Mouse (Mus musculus): ENCODE data around the gene Sub1.

Gene Sub1

DNA sequence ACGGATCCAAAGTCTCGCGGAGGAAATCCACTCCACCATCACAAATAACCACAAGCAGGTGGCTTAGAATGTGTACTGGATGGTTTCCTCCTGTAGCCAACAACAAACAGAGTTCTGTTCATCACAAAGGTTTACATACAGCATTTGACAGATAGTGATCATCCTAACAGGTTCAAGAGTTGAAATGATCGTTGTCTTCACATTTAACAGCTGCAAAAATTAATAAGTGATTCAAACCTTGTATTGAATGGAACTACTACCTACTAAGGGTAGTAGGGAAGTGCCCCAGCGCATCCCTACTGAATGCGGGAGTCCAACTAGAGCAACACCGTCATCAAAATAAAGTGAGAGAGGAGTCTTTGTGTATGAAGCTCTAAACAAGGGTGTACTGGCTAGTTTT, at the start of gene Sub1:
Sub1 (minus strand) TSS at position 101 of the 400 bp plus-strand sequence.
- no peak for DNase-seq (ENCODE audit: low spot score in 2 of 2)

DNA sequence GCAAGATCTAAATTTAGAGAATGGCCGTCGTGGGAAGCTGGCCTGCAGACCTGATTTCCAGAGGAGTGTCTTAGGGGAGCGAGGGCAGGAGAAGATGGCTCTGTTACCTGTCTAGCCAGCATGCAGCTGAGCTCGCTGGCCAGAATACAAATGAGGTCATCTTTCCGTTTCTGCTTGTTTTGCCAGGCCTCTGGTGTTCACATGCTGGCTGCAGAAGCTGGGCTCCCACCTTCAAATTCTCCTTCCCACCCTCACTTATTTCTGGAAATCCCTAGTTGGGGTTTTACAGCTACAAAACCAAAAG, 43.6 kb upstream of the Sub1 start:
- DNase-seq (ENCODE audit: low spot score in 2 of 2), result no peak

DNA sequence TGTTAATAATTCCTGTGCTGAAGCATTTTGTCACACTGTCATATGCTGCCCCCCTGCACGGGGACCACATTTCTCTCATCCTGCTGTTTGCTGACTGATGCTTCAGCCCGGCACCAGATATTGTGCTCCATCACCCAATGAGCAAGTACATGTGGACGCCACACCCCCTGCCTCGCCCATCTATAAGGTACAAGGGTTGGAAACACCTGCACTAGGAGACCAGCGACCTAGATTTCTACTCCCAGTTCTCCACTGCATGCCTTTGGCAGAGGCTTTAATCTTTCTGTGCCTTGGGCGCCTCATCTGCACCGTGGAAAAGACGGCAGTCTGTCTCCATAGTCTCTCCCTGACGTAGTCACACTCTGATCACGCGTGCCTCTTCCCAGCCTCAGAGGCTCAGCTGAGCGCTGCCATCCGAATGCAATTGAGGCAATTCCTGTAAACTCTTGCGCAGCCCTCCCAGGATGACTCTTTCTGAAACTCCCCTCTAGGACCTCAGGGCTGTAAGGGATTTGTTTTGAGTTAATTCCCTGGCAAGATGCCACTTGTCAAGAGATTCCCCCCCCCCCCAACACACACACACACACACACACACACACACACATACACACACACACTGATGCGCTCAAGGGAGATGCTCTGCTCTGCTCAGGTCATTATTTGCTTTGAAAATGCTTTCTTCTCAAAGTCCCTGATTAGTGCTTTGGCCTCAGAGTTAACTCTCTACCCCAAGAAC, 43.1 kb upstream of the Sub1 start:
- DNase-seq (ENCODE audit: low spot score in 2 of 2), result no peak

DNA sequence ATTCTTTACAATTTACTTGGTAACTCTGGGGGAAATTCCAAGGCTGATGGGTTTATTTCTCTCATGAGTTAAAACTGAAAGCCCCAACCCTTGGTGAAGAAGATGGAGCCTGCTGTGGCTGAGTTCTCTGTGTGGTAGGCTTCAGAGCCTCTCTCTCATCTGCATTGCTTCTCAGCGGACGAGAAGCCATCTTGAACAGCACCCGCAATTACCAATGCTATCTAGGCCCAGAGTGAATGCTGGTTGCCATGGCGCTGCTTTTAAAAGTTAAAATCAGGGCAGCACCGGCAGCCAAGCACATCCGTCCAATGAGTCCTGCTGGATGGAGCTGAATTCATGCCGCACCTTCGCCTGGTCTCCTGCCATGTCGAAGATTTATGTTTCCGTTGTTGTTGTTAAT, 42.5 kb upstream of the Sub1 start:
- no peak for DNase-seq (ENCODE audit: low spot score in 2 of 2)

DNA sequence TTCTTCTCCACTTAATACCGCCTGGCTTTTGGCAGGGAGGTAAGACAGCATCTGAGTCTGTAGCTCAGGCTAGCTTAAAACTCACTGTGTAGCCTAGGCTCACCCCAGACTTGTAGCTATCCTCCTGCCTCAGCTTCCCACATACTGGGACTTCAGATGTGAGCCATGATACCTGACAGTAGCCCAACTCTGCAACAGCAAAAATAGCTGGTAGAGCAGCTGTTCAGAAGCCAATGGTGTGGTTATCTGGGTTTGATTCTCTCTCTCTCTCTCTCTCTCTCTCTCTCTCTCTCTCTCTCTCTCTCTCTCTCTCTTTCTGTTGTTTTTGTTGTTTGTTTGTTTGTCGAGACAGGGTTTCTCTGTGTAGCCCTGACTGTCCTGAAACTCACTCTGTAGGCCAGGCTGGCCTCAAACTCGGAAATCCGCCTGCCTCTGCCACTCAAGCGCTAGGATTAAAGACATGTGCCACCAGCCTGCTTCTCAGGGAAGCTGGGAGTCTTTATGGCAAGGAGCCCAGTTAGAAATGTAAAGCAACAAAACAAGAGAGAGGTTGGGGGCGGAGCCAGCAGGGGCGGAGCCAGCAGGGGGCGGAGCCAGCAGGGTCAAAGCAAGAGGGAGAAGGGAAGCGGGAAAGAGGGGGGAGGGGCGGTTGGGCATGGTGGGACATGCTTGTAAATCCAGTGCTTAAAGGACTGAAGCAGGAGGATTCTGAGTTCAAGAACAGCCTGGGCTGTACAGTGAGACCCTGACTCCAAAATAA, 41.3 kb upstream of the Sub1 start:
- DNase-seq (ENCODE audit: low spot score in 2 of 2), result no peak

DNA sequence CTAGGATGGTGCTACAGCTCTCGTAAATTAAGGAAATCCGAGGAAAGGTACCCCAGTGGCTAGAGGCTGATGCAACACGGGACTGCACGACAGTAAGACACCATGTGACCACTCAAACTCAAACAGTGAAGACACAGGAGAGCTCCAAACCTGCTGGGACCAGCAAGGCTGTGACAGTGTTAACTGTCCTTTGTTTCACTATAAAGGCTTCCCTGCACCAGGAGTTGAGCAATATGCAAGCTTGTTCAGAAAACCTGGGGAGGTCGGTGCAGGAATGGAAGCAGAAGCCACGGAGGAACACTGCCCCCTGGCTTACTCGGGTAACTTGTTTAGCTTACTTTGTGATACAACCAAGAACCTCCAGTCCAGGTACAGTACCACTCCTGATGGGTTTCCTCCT, 40.4 kb upstream of the Sub1 start:
- no peak for DNase-seq (ENCODE audit: low spot score in 2 of 2)

DNA sequence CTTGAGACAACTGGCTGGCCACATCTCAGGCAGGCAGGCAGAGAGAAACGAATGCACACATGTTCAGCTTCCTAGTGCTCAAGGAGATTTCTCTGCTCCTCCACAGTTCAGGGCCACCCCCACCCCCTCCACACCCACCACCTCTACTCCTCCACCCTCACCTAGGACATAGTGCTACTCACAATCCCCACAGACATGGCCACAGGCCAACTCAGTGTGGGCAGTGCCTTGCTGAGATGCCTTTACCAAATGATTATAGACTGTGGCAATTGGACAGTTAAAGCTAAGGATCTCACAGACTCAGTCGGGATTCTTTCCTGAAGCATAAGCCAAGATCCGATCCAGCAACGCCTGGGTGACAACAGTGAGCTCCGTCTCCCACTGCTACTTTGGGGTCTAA, 39.9 kb upstream of the Sub1 start:
- DNase-seq (ENCODE audit: low spot score in 2 of 2), result no peak

DNA sequence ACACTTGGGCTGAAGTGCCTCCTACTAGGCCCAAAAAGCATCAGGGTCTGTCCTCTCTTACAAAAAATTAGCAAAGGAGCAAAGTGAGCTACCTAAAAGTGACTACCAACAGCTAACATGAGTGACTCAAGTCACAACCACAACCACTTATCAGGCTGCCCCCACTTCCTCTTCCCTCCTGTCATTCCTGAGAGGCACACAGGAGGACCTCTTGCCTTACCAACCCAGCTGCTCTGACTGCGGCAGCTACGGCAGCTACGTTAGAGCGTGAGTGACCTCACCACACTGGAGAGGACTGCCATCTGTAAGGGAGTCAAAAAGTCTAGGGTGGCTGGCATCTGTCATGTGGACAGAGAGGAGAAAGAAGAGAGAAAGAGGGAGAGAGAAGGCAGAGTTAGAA, 37.5 kb upstream of the Sub1 start:
- DNase-seq (ENCODE audit: low spot score in 2 of 2), result no peak

DNA sequence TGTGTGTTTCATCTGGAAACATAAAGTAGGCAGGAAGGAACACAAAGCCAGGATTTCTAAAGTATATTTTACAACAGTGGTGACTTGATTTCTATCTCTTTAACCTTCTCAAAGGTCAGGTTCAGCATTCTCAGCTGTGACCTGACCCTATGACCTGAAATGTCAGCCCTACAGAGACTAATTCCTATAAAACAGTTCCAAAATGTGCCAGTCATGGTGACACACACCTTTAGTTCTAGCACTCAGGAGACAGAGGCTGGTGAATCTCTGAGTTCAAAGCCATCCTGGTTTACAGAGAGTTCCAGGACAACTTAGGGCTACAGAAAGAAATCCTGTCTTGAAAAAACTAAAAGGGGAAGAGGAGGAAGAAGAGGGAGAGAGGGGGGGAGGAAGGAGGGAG, 36.4 kb upstream of the Sub1 start:
- DNase-seq (ENCODE audit: low spot score in 2 of 2), result no peak

DNA sequence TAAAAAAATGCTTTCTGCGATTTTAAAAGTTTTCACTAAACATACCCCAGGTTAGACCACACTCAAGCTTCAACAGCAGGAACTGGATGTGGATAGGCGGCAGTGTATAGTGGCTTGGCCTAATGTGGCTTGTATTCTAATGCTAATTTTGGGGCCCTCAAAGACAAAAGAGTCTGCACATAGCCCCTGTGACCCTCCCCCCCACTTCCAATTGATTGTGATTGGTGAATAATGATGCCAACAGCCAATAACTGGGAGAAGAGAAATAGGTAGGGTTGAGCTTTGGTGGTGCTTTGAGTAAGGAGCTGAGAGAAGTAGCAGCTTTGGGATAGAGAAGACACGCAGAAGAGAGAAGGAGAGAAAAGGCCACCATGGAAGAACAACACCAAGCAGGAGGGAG, 35.7 kb upstream of the Sub1 start:
- no peak for DNase-seq (ENCODE audit: low spot score in 2 of 2)

DNA sequence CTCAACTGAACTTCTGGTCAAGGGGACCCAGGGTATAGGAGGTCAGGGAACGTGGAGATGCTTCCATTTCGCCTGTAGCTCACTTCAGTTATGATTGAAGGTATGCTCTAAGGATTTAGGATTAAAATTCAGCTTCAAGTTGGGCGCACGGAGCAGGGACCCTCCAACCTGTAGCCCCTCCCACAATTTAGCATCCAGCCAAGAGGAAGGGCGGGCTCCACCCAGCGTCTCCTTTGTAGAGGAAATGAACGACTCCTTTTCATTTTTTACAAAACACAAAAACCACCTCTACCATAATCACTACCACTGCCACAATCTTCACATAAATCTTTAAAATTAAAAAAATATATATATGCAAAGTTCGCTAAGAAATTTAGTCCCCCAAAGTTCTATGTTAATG, 35.1 kb upstream of the Sub1 start:
- no peak for DNase-seq (ENCODE audit: low spot score in 2 of 2)

DNA sequence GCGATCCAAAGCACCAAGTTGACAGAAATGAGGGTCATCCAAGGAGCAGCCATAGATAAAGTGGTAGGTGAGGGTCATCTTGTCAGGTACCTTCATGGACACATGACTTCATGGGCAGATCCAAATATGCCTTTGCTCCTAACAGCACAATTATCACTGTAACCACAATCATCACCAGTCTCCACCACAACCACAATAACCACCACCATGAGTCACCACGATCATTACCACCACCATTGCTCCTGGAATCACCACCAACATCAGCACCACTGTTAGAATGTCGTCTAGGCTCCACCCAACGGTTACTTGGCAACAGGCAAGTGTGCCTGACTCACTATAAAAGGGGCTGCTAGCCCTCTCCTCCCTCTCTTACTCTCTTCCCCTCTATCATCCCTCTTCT, 33.4 kb upstream of the Sub1 start:
- no peak for DNase-seq (ENCODE audit: low spot score in 2 of 2)

DNA sequence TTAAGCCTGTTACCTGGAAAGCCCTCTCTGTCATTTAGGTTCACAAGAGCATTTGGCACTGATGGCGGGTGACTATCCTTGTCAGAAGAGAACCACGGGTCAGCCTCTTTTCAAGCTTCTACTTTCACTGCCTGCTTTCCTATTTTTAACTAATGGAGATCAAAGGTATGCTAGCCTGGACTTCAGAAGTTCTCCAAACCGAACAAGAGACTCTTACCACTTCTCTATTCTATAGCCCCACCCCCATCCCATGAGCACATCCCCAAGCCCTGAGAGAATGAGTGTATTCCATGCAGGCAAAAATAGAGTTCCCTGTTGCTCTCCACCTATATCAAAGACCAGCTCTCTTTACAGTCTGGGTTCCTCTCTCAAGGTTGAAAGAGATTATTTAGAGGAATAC, 31.0 kb upstream of the Sub1 start:
- DNase-seq (ENCODE audit: low spot score in 2 of 2), result no peak

DNA sequence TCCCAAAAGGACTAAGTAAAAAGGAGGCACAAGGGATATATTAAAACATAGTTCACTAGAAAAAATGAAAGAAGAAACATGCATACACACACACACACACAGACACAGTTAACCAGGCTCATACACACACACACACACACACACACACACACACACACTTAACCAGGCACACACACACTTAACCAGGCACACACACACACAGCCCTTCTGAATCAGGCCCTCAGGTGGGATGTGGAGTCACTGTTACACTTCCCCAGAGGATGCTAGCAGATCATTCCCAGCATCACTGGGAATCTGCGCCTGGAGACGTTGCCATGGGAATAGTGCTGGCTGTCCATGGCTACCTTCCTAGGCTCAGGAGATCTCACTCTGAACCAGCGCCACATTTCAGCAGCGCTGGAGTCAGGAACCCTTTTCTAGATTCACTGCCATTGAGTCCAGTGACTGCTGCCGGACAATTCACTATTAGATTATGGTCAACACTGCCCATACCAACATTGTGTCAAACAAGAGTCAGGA, 30.2 kb upstream of the Sub1 start:
- no peak for DNase-seq (ENCODE audit: low spot score in 2 of 2)

DNA sequence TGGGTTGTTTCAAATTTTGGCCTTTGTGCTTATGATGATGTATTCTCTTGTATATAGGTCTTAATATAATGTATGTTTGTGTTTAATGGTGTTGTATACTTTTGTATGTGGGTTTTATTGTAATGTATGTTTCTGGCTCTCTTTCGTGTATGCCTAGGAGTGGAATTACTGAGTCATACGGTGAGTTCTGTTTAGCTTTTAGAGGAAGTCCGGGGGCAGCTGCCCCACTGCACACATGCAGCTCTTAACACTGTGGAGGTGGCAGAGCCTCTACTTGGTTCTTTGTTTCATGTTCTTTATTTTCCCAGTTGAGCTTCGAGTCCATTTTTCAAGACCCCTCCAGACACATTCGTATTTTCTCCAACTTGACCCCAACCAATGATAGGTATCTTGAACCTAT, 29.2 kb upstream of the Sub1 start:
- DNase-seq (ENCODE audit: low spot score in 2 of 2), result no peak

DNA sequence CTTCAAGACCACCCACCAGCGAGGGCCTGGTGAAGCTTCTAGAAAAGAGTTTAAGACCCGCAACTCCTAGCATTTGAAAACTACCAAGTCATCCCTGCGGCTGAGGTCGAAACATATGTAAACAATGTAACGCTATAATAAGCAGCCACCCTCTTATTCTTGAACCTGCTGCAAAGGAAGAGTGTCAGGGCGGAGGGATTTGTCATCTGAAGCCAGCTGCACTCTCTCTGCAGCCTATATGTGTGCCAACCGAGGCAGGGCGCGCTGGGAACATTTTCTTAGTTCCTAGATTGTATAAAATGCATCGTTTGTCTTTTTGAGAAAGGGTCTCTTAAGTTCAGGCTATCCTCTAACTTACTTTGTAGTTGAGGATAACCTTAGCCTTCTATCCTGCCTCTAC, 28.6 kb upstream of the Sub1 start:
- DNase-seq (ENCODE audit: low spot score in 2 of 2), result no peak

DNA sequence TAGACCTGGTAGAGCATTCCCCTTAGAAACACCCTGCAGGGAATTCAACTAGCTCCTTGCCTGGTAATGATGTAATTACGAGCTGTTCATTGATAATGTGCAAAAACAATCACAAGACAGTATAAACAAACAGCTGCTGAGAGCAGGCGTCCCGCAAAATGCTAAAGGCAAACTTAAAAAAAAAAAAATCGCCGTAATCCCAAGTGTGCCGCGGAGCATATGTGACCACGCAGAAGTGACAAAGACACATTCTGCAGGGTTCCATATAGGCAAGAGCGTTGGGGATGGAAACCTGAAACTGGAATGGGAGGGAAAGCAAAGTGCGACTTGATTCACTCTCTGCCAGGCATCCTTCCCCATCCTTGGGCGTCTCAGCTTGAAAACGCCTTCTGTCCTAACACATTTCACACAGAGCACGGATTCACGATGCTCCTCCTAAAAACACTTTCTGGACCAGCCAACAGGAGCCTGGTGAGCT, 28.0 kb upstream of the Sub1 start:
- DNase-seq (ENCODE audit: low spot score in 2 of 2), result no peak

DNA sequence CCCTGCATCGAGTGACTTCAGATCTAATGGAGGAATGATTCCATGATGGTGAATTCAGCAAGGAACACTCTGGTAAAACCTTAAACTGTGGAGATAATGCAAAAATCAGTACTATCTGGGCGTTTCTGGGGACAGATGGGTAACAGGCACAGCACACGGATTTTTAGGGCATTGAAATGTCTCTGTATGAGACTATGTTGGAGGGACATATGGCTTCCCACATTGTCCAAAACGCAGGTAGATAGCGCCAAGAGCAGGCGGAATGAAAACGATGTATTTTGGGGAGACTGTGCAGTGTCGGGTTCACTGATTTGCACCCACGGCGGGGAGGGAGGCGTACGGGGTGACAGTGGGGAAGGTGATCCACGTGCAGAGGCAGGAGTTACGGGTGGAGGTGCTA, 22.7 kb upstream of the Sub1 start:
- DNase-seq (ENCODE audit: low spot score in 2 of 2), result no peak

DNA sequence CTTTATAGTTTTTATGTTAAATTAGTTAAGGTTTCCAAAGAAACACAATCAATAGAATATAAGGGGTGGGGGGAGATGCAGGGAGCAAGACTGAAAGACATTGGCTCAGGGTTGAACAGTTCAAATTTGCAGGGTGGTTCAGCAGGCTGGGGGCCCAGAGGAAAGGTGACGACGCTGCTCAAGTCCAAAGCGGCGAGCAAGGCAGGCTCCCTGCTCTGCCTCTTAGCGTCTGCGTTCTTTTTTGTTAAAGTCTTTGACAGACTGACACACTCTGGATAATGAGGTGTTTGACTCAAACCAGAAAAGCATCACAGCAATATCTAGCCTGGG, 21.6 kb upstream of the Sub1 start:
- no peak for DNase-seq (ENCODE audit: low spot score in 2 of 2)

DNA sequence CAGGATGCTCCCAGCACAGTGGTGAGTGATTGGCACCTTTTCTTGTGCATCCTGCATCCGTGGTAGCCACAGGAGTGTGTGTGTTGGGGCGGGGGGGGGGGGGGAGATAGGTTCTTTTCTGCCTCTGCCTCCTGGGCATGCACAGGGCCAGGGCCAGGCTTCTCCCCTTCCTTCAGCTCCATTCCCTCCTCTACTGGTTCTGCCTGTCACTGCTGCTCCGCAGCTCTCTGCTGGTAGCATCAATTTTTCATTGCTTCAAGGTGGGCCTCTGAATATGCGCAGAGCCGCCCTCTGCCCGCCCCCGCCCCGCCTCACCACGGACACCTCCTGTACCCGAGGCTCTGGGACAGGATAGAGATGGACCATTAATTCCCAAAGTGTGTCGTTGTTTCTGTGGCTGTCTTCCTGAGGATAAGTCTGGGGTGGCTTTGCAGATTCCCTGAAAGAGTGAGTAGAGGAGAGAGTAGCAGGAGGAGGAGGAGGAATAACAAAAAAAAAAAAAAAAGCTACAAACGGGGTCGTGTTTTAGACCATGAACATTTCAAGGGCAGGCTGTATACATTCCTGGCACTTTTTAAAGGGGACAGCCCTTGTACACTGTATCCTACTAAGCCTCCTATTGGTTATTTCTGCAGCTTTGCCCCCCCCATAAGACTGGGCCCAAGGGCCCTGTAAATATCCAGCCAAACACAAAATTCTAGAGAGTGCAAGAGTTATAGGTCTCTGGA, 21.1 kb upstream of the Sub1 start:
- DNase-seq (ENCODE audit: low spot score in 2 of 2), result no peak

DNA sequence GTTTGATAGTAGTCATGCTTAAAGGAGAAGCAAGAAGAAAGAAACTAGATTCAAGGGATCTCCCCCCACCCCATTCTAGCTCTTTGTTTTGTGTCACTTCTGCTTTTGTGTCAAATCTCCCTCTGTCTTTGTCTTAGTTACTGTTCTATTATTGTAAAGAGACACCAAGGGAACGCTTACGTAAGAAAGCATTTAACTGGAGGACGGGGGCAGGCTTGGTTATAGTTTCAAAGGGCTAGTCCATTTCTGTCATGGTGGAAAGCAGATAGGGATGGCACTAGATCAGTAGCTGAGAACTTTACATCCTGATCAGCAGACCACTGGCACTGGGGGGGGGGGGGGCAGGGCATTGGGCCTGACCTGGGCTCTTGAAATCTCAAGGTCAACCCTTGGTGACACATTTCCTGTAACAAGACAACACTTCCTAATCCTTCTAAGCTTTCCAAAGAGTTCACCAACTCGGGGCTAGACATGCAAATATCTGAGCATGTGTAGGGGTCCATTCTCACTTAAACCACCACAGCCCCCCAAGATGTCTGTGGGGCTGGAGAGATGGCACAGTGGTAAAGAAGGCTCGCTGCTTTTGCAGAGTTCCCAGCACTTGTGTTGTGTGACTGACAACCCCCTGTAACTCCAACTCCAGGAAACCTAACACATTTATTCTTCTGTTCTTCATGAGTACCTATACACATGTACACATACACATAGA, 17.6 kb upstream of the Sub1 start:
- no peak for DNase-seq (ENCODE audit: low spot score in 2 of 2)

DNA sequence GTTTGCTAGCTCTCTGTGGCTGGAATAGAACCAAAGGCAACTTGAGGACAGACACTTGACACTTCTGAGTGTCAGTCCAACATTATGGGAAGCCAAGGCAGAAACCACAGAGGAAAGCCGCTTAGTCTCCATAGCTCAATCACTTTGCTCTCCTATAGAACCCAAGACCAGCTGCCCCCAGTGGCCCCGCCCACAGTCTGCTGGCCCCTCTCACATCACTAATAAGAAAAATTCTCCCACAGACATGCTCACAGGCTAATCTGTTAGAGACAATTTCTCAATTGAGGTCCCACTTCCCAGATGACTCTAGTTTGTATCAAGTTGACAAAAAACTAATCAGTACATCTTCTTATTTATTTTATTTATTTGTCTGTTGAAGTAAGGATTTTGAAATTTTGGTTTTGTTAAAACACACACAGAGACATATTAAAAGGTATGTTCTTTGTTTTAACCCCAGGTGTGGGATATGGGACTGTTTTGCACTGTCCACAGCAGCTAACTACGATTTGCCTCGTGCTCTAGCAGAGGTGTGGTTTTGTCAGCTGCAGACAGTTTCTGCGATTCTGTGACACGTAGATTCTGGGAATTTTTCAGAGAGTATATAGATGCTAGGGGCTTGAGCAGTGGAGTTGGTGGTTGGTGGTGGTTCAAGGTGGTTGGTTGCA, 16.9 kb upstream of the Sub1 start:
- no peak for DNase-seq (ENCODE audit: low spot score in 2 of 2)

Data from urinary bladder, postnatal 4 days (tissue).